Mouse (Mus musculus): ENCODE results near the gene Cyp26c1. TPM values are rescaled to one million over a fixed set of nuclear protein-coding genes. Genes with fewer than 3 reads are reported as not detected.

Cyp26c1 gene
- polyA plus RNA-seq (2012; rRNA removed) (0.01 and 0.03 TPM in 2 replicates), polyA plus RNA-seq (2014; fragmentation: Nextera tagmentation; extraction: Ambion mirVana) (not detected in 2 replicates)

DNA sequence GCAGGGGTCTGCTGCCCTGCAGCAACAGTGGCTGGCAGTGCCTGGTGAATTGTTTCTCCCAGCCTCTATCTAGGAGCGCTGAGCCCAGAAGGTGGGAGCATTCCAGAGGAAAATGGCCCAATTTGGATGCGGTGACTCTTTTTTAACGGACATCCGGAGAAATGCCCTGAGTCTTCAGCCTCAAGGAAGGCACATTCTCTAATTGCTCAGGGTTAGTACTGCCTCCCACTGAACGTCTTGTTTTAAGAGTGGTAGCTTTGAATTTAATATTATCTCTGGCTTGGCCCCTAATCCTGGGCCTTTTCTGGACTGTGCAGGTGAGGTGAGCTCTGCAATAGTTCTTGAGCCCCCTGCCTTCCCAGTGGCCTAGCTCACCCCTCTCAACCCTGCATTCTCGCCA, at the start of gene Cyp26c1:
Gene Cyp26c1 (plus strand): TSS at position 301 of the 400 bp plus-strand sequence.
- no peak within 1 kb of the TSS for H3K27ac ChIP-seq
- 75% methylated on average over 6 of the region's 6 CpGs for WGBS (ENCODE audit: insufficient replicate concordance)
- H3K27me3 ChIP-seq (ENCODE audit: control insufficient read depth, insufficient read depth, low read length), result peaks cover 11% of the 10 kb centered on the region
- no peaks in the 10 kb centered on the region for H3K4me1 ChIP-seq (replicated peaks; ENCODE audit: control insufficient read depth in 2 of 2, insufficient read depth in 2 of 2, low read length in 1 of 2)
- ATAC-seq (ENCODE audit: insufficient read depth) (no peak), DNase-seq (ENCODE audit: low read depth in 3 of 3, low spot score in 3 of 3) (no peak)
- H3K9ac ChIP-seq (replicated peaks), result no peak within 1 kb of the TSS
- H3K9me3 ChIP-seq (ENCODE audit: control insufficient read depth, low read length), result no peaks in the 10 kb centered on the region
- no peak within 1 kb of the TSS for H3K4me3 ChIP-seq (ENCODE audit: insufficient read depth in 1 of 2, low read depth in 2 of 2, low read length in 2 of 2)
- no peak for TF ChIP-seq CTCF (IDR thresholded peaks at IDR 0.05; ENCODE audit: low read depth)
- no peak for TF ChIP-seq EP300 (IDR thresholded peaks at IDR 0.05; ENCODE audit: low read depth)
- no peaks in the 10 kb centered on the region for H3K36me3 ChIP-seq (replicated peaks; ENCODE audit: control insufficient read depth, insufficient read depth, low read depth)
- no peak within 1 kb of the TSS for H3K4me2 ChIP-seq (ENCODE audit: low read depth)

DNA sequence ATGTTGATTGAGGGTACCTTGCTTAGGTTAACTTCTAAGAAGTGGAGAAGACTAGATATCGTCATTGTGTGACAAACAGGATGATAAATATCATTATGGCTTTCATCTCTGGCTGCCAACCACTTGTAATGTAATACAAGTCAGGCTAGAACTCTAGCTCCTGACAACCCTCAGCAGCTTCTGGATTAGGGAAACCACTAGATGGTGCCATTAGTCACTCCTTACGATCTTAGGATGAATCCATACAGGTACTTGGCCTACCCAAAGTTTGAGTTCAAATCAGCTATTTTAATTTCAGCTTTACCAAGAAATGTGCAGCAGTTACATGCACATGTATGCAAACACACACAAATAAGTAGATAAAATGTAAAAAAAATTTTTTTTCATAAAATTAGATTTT, 37.4 kb upstream of the Cyp26c1 start:
- 71% methylated on average over 2 of the region's 2 CpGs for WGBS (ENCODE audit: insufficient replicate concordance)
- Histone ChIP-seq H3K27ac (no peak overlapping the region), H3K4me1 (replicated peaks; ENCODE audit: control insufficient read depth in 2 of 2, insufficient read depth in 2 of 2, low read length in 1 of 2) (no peaks in the 10 kb centered on the region), H3K4me2 (ENCODE audit: low read depth) (no peak overlapping the region), H3K27me3 (ENCODE audit: control insufficient read depth, insufficient read depth, low read length) (no peaks in the 10 kb centered on the region), H3K36me3 (replicated peaks; ENCODE audit: control insufficient read depth, insufficient read depth, low read depth) (no peaks in the 10 kb centered on the region; the same call in 1 of the 2 replicates), H3K4me3 (ENCODE audit: insufficient read depth in 1 of 2, low read depth in 2 of 2, low read length in 2 of 2) (no peak overlapping the region), H3K9ac (replicated peaks) (no peak overlapping the region), H3K9me3 (ENCODE audit: control insufficient read depth, low read length) (no peaks in the 10 kb centered on the region)
- DNase-seq (ENCODE audit: low read depth in 3 of 3, low spot score in 3 of 3) (no peak), ATAC-seq (ENCODE audit: insufficient read depth) (no peak)
- peak; percentile 10; the same call in 1 of the 2 replicates for TF ChIP-seq CTCF (IDR thresholded peaks at IDR 0.05; ENCODE audit: low read depth)
- no peak for TF ChIP-seq EP300 (IDR thresholded peaks at IDR 0.05; ENCODE audit: low read depth)

DNA sequence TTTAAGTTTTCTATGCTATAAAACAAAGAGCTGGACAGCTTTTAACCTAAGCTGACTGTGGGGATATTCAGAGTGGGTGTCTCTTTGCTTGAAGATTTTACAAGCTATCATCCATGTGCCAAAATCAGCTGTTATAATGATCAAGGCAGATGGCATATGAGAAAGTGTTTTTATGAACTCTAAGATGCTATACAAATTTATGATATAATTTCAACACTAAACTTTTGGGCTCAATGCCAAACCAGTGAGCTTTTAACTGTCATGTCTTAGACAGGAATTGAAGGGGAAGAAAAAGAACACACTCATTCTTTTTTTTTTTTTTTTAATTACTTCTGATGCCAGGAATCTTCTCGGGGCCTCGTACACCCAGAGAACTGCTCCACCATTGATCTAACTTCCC, 34.9 kb upstream of the Cyp26c1 start:
- H3K4me1 ChIP-seq (replicated peaks; ENCODE audit: control insufficient read depth in 2 of 2, insufficient read depth in 2 of 2, low read length in 1 of 2), result peaks cover 0 to 2% of the 10 kb centered on the region in 2 experiments; a peak in 1 of 4 replicates
- no peak overlapping the region for H3K9ac ChIP-seq (replicated peaks)
- no peaks in the 10 kb centered on the region for H3K9me3 ChIP-seq (ENCODE audit: control insufficient read depth, low read length)
- H3K27ac ChIP-seq, result no peak overlapping the region
- no peaks in the 10 kb centered on the region for H3K27me3 ChIP-seq (ENCODE audit: control insufficient read depth, insufficient read depth, low read length)
- H3K4me3 ChIP-seq (ENCODE audit: insufficient read depth in 1 of 2, low read depth in 2 of 2, low read length in 2 of 2), result no peak overlapping the region
- no peak for TF ChIP-seq CTCF (IDR thresholded peaks at IDR 0.05; ENCODE audit: low read depth)
- no peak for TF ChIP-seq EP300 (IDR thresholded peaks at IDR 0.05; ENCODE audit: low read depth)
- ATAC-seq (ENCODE audit: insufficient read depth), result no peak
- H3K36me3 ChIP-seq (replicated peaks; ENCODE audit: control insufficient read depth, insufficient read depth, low read depth), result no peaks in the 10 kb centered on the region; the same call in 1 of the 2 replicates
- DNase-seq (ENCODE audit: low read depth in 3 of 3, low spot score in 3 of 3), result no peak
- WGBS (ENCODE audit: insufficient replicate concordance), result 60% methylated on average over 2 of the region's 2 CpGs
- H3K4me2 ChIP-seq (ENCODE audit: low read depth), result no peak overlapping the region

DNA sequence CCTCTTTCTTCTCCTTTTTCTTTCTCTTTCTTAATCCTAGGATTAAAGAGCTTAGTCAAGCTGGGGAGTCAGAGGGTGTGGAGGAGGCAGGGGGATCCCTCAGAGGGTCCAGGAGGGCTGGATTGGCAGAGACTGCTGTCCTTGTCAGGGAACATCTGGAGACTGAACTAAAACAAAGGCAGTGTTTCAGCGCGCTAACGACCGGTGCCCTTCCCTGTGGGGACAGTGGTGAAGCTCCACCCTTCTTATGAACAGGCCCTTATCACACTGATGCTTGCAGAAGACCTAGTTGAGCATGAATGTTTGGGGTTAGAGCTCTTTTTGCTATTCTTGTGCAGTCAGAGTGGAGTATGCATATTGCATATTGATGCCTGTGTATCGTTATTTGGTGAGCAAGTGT, 31.4 kb upstream of the Cyp26c1 start:
- 32% methylated on average over 5 of the region's 5 CpGs for WGBS (ENCODE audit: insufficient replicate concordance)

DNA sequence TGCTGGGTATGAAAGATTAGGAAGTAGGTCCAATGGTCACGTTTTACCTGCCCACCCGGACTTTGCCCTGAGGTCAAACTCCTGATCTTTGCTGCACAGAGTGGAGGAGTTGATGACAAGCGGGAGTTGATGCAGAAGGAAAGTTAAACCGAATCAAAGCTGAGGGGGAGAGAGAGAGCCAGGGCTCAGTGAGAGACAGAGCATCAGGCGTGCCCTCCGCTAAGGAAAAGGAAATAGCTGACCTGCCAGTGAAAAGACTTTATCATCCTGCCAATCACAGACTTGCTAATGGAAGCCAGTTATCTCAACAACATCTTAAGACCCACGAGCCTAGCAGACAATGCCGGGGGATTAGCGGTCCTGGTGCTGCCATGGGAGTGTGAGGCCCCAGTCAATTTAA, 28.9 kb upstream of the Cyp26c1 start:
- 52% methylated on average over 9 of the region's 9 CpGs for WGBS (ENCODE audit: insufficient replicate concordance)
- Histone ChIP-seq H3K27me3 (ENCODE audit: control insufficient read depth, insufficient read depth, low read length) (no peaks in the 10 kb centered on the region), H3K9me3 (ENCODE audit: control insufficient read depth, low read length) (no peaks in the 10 kb centered on the region), H3K36me3 (replicated peaks; ENCODE audit: control insufficient read depth, insufficient read depth, low read depth) (no peaks in the 10 kb centered on the region), H3K27ac (no peak overlapping the region), H3K4me1 (replicated peaks; ENCODE audit: control insufficient read depth in 2 of 2, insufficient read depth in 2 of 2, low read length in 1 of 2) (peaks cover 0 to 2% of the 10 kb centered on the region in 2 experiments; a peak in 1 of 4 replicates), H3K9ac (replicated peaks) (no peak overlapping the region), H3K4me2 (ENCODE audit: low read depth) (no peak overlapping the region), H3K4me3 (ENCODE audit: insufficient read depth in 1 of 2, low read depth in 2 of 2, low read length in 2 of 2) (no peak overlapping the region)
- ATAC-seq (ENCODE audit: insufficient read depth), result no peak
- no peak for DNase-seq (ENCODE audit: low read depth in 3 of 3, low spot score in 3 of 3)
- TF ChIP-seq CTCF (IDR thresholded peaks at IDR 0.05; ENCODE audit: low read depth), result no peak
- no peak for TF ChIP-seq EP300 (IDR thresholded peaks at IDR 0.05; ENCODE audit: low read depth)

More for the DNA sequence above, 31.4 kb upstream of the Cyp26c1 start:
- Histone ChIP-seq H3K4me2 (ENCODE audit: low read depth) (no peak overlapping the region), H3K36me3 (replicated peaks; ENCODE audit: control insufficient read depth, insufficient read depth, low read depth) (no peaks in the 10 kb centered on the region), H3K27ac (no peak overlapping the region), H3K9ac (replicated peaks) (no peak overlapping the region), H3K4me1 (replicated peaks; ENCODE audit: control insufficient read depth in 2 of 2, insufficient read depth in 2 of 2, low read length in 1 of 2) (peaks cover 0 to 2% of the 10 kb centered on the region in 2 experiments; a peak in 1 of 4 replicates), H3K4me3 (ENCODE audit: insufficient read depth in 1 of 2, low read depth in 2 of 2, low read length in 2 of 2) (no peak overlapping the region), H3K27me3 (ENCODE audit: control insufficient read depth, insufficient read depth, low read length) (no peaks in the 10 kb centered on the region), H3K9me3 (ENCODE audit: control insufficient read depth, low read length) (no peaks in the 10 kb centered on the region)
- TF ChIP-seq EP300 (IDR thresholded peaks at IDR 0.05; ENCODE audit: low read depth) (no peak), CTCF (IDR thresholded peaks at IDR 0.05; ENCODE audit: low read depth) (no peak)
- no peak; the same call in 1 of the 2 replicates for ATAC-seq (ENCODE audit: insufficient read depth)
- no peak for DNase-seq (ENCODE audit: low read depth in 3 of 3, low spot score in 3 of 3)

Data from liver, embryonic 14.5 days (tissue).